Mouse (Mus musculus): ENCODE data around the gene Ddb2.
A peak's percentile ranks its signal among the peaks of the same experiment; 100 is the strongest.

The Ddb2 gene

GRCm38 (mm10) chr2:91187431-91187830 is 49.4 kb downstream of the Ddb2 start:
- no peak for DNase-seq (ENCODE audit: low spot score in 2 of 2)

GRCm38 (mm10) chr2:91186208-91186607 is 50.6 kb downstream of the Ddb2 start:
- no peak for DNase-seq (ENCODE audit: low spot score in 2 of 2)

- no peak for DNase-seq (ENCODE audit: low spot score in 2 of 2)
Measured at GRCm38 (mm10) chr2:91183711-91184405, 52.9 kb downstream of the Ddb2 start, which contains the start of gene Madd. Gene Madd (minus strand): TSS chr2:91183837.

- peak; percentile 94 for DNase-seq (ENCODE audit: low spot score in 2 of 2)
Measured at GRCm38 (mm10) chr2:91183148-91183513, 53.7 kb downstream of the Ddb2 start.

GRCm38 (mm10) chr2:91182405-91183147 is 54.2 kb downstream of the Ddb2 start:
- DNase-seq (ENCODE audit: low spot score in 2 of 2) = peak; percentile 59 to 80

- DNase-seq (ENCODE audit: low spot score in 2 of 2) = no peak
Measured at GRCm38 (mm10) chr2:91182016-91182404, 54.8 kb downstream of the Ddb2 start.

- DNase-seq (ENCODE audit: low spot score in 2 of 2) = no peak
Measured at GRCm38 (mm10) chr2:91180706-91181105, 56.1 kb downstream of the Ddb2 start.

GRCm38 (mm10) chr2:91179825-91180224 is 57.0 kb downstream of the Ddb2 start:
- no peak for DNase-seq (ENCODE audit: low spot score in 2 of 2)

- DNase-seq (ENCODE audit: low spot score in 2 of 2) = no peak
Measured at GRCm38 (mm10) chr2:91176234-91176633, 60.5 kb downstream of the Ddb2 start.

- DNase-seq (ENCODE audit: low spot score in 2 of 2) = no peak
Measured at GRCm38 (mm10) chr2:91175490-91175889, 61.3 kb downstream of the Ddb2 start.

GRCm38 (mm10) chr2:91169587-91170322 is 67.0 kb downstream of the Ddb2 start:
- DNase-seq (ENCODE audit: low spot score in 2 of 2) = no peak

GRCm38 (mm10) chr2:91167629-91168028 is 69.2 kb downstream of the Ddb2 start:
- no peak for DNase-seq (ENCODE audit: low spot score in 2 of 2)

- DNase-seq (ENCODE audit: low spot score in 2 of 2) = no peak
Measured at GRCm38 (mm10) chr2:91164991-91165390, 71.8 kb downstream of the Ddb2 start.

- no peak for DNase-seq (ENCODE audit: low spot score in 2 of 2)
Measured at GRCm38 (mm10) chr2:91163532-91163931, 73.2 kb downstream of the Ddb2 start.

- no peak for DNase-seq (ENCODE audit: low spot score in 2 of 2)
Measured at GRCm38 (mm10) chr2:91162952-91163351, 73.8 kb downstream of the Ddb2 start.

All from frontal cortex, postnatal 25 days (tissue).